Mouse (Mus musculus): Measurements from ENCODE around the gene Defb28. TPM values are rescaled to one million over a fixed set of nuclear protein-coding genes. Genes with fewer than 3 reads are reported as not detected.

Defb28 gene
- polyA plus RNA-seq, 1 experiment from 2014 or later = 1.8 TPM

GRCm38 (mm10) chr2:152548124-152548523 is 30.1 kb downstream of the Defb28 start:
- H3K4me1 ChIP-seq (replicated peaks; ENCODE audit: insufficient read depth, low read length) = 0 out of 2 replicates have a peak, but pooled peaks cover 6% of the 10 kb centered on the region
- H3K27me3 ChIP-seq (ENCODE audit: insufficient read depth, low read length) = no peaks in the 10 kb centered on the region
- no peak for DNase-seq (ENCODE audit: low spot score)
- no peak overlapping the region for H3K4me3 ChIP-seq (replicated peaks; ENCODE audit: low read depth, low read length)
- no peaks in the 10 kb centered on the region for H3K9me3 ChIP-seq (replicated peaks; ENCODE audit: low read length)
- no peak overlapping the region for H3K27ac ChIP-seq
- H3K9ac ChIP-seq (ENCODE audit: low read depth, low read length) = no peak overlapping the region
- WGBS = 71% methylated on average over 5 of the region's 5 CpGs
- TF ChIP-seq CTCF (IDR thresholded peaks at IDR 0.05; ENCODE audit: low read depth) = no peak
- no peak for ATAC-seq (replicated peaks; ENCODE audit: low FRiP score, low read depth)
- H3K4me2 ChIP-seq (ENCODE audit: low read length) = no peak overlapping the region
- no peaks in the 10 kb centered on the region for H3K36me3 ChIP-seq (ENCODE audit: insufficient read depth, low read length)

- peak overlapping the region; percentile 63 for H3K27ac ChIP-seq
- no peak for ATAC-seq (replicated peaks; ENCODE audit: low FRiP score, low read depth)
- no peak overlapping the region for H3K9ac ChIP-seq (ENCODE audit: low read depth, low read length)
- H3K4me1 ChIP-seq (replicated peaks; ENCODE audit: insufficient read depth, low read length) = peaks cover 5% of the 10 kb centered on the region; the same call in 1 of the 2 replicates
- H3K4me3 ChIP-seq (replicated peaks; ENCODE audit: low read depth, low read length) = no peak overlapping the region
- peak; percentile 84 for TF ChIP-seq CTCF (IDR thresholded peaks at IDR 0.05; ENCODE audit: low read depth)
- H3K9me3 ChIP-seq (replicated peaks; ENCODE audit: low read length) = no peaks in the 10 kb centered on the region
- no peaks in the 10 kb centered on the region for H3K36me3 ChIP-seq (ENCODE audit: insufficient read depth, low read length)
- no peaks in the 10 kb centered on the region for H3K27me3 ChIP-seq (ENCODE audit: insufficient read depth, low read length)
- DNase-seq (ENCODE audit: low spot score) = peak; percentile 86
- H3K4me2 ChIP-seq (ENCODE audit: low read length) = peak overlapping the region; percentile 30
- WGBS = 9% methylated on average over 16 of the region's 16 CpGs
Observed at GRCm38 (mm10) chr2:152553774-152554423, 35.8 kb downstream of the Defb28 start.

- H3K9me3 ChIP-seq (replicated peaks; ENCODE audit: low read length) = no peaks in the 10 kb centered on the region
- no peak overlapping the region for H3K27ac ChIP-seq
- H3K4me2 ChIP-seq (ENCODE audit: low read length) = no peak overlapping the region
- ATAC-seq (replicated peaks; ENCODE audit: low FRiP score, low read depth) (no peak), DNase-seq (ENCODE audit: low spot score) (no peak)
- no peak overlapping the region for H3K4me3 ChIP-seq (replicated peaks; ENCODE audit: low read depth, low read length)
- H3K9ac ChIP-seq (ENCODE audit: low read depth, low read length) = no peak overlapping the region
- 88% methylated on average over 7 of the region's 7 CpGs for WGBS
- no peak for TF ChIP-seq CTCF (IDR thresholded peaks at IDR 0.05; ENCODE audit: low read depth)
- H3K4me1 ChIP-seq (replicated peaks; ENCODE audit: insufficient read depth, low read length) = peaks cover 5% of the 10 kb centered on the region; the same call in 1 of the 2 replicates
- H3K36me3 ChIP-seq (ENCODE audit: insufficient read depth, low read length) = no peaks in the 10 kb centered on the region
- no peaks in the 10 kb centered on the region for H3K27me3 ChIP-seq (ENCODE audit: insufficient read depth, low read length)
Observed at GRCm38 (mm10) chr2:152556655-152557054, 38.6 kb downstream of the Defb28 start.

GRCm38 (mm10) chr2:152569038-152569437 is 51.0 kb downstream of the Defb28 start, which contains the start of gene Gm17416:
TSS of gene Gm17416 (plus strand) at chr2:152569338.
- H3K9me3 ChIP-seq (replicated peaks; ENCODE audit: low read length) = no peaks in the 10 kb centered on the region
- H3K4me1 ChIP-seq (replicated peaks; ENCODE audit: insufficient read depth, low read length) = no peaks in the 10 kb centered on the region
- no peak within 1 kb of the TSS for H3K4me3 ChIP-seq (replicated peaks; ENCODE audit: low read depth, low read length)
- H3K4me2 ChIP-seq (ENCODE audit: low read length) = no peak within 1 kb of the TSS
- no peaks in the 10 kb centered on the region for H3K36me3 ChIP-seq (ENCODE audit: insufficient read depth, low read length)
- peak within 1 kb of the TSS; percentile 20 for H3K27ac ChIP-seq
- no peak for ATAC-seq (replicated peaks; ENCODE audit: low FRiP score, low read depth)
- H3K9ac ChIP-seq (ENCODE audit: low read depth, low read length) = no peak within 1 kb of the TSS
- 80% methylated on average over 5 of the region's 5 CpGs for whole genome bisulfite sequencing
- no peaks in the 10 kb centered on the region for H3K27me3 ChIP-seq (ENCODE audit: insufficient read depth, low read length)
- no peak for DNase-seq (ENCODE audit: low spot score)
- no peak for TF ChIP-seq CTCF (IDR thresholded peaks at IDR 0.05; ENCODE audit: low read depth)

GRCm38 (mm10) chr2:152569881-152570280 is 51.8 kb downstream of the Defb28 start:
- ATAC-seq (replicated peaks; ENCODE audit: low FRiP score, low read depth) (peak; percentile 17; the same call in 1 of the 2 replicates), DNase-seq (ENCODE audit: low spot score) (no peak)
- no peaks in the 10 kb centered on the region for H3K4me1 ChIP-seq (replicated peaks; ENCODE audit: insufficient read depth, low read length)
- peak overlapping the region; percentile 20 for H3K27ac ChIP-seq
- 62% methylated on average over 4 of the region's 4 CpGs for WGBS
- TF ChIP-seq CTCF (IDR thresholded peaks at IDR 0.05; ENCODE audit: low read depth) = no peak
- H3K9ac ChIP-seq (ENCODE audit: low read depth, low read length) = no peak overlapping the region
- no peaks in the 10 kb centered on the region for H3K36me3 ChIP-seq (ENCODE audit: insufficient read depth, low read length)
- no peak overlapping the region for H3K4me3 ChIP-seq (replicated peaks; ENCODE audit: low read depth, low read length)
- no peaks in the 10 kb centered on the region for H3K27me3 ChIP-seq (ENCODE audit: insufficient read depth, low read length)
- no peak overlapping the region for H3K4me2 ChIP-seq (ENCODE audit: low read length)
- H3K9me3 ChIP-seq (replicated peaks; ENCODE audit: low read length) = no peaks in the 10 kb centered on the region

GRCm38 (mm10) chr2:152570313-152570712 is 52.3 kb downstream of the Defb28 start:
- H3K27me3 ChIP-seq (ENCODE audit: insufficient read depth, low read length) = no peaks in the 10 kb centered on the region
- H3K4me2 ChIP-seq (ENCODE audit: low read length) = no peak overlapping the region
- WGBS = 64% methylated on average over 6 of the region's 6 CpGs
- H3K9ac ChIP-seq (ENCODE audit: low read depth, low read length) = no peak overlapping the region
- peak overlapping the region; percentile 27 for H3K27ac ChIP-seq
- H3K9me3 ChIP-seq (replicated peaks; ENCODE audit: low read length) = no peaks in the 10 kb centered on the region
- ATAC-seq (replicated peaks; ENCODE audit: low FRiP score, low read depth) = peak; percentile 75
- no peak overlapping the region for H3K4me3 ChIP-seq (replicated peaks; ENCODE audit: low read depth, low read length)
- H3K4me1 ChIP-seq (replicated peaks; ENCODE audit: insufficient read depth, low read length) = no peaks in the 10 kb centered on the region
- no peak for TF ChIP-seq CTCF (IDR thresholded peaks at IDR 0.05; ENCODE audit: low read depth)
- no peaks in the 10 kb centered on the region for H3K36me3 ChIP-seq (ENCODE audit: insufficient read depth, low read length)
- DNase-seq (ENCODE audit: low spot score) = peak; percentile 43

Other genes starting within 250 kb of the Defb28 start
- 30.4 and 31.7 TPM in 2 replicates for gene Tbc1d20, start 224.4 kb upstream of the Defb28 start, polyA plus RNA-seq (2015; fragmentation: Nextera tagmentation; extraction: Ambion mirVana)
- 67.6 and 68.4 TPM in 2 replicates for gene Rbck1, start 185.6 kb upstream of the Defb28 start, polyA plus RNA-seq (2015; fragmentation: Nextera tagmentation; extraction: Ambion mirVana)
- 0.79 and 1.1 TPM in 2 replicates for gene Trib3, start 174.2 kb upstream of the Defb28 start, polyA plus RNA-seq (2015; fragmentation: Nextera tagmentation; extraction: Ambion mirVana)
- gene Nrsn2, start 141.6 kb upstream of the Defb28 start, polyA plus RNA-seq (2015; fragmentation: Nextera tagmentation; extraction: Ambion mirVana) = 0.60 and 0.68 TPM in 2 replicates
- gene Sox12, start 120.2 kb upstream of the Defb28 start, polyA plus RNA-seq (2015; fragmentation: Nextera tagmentation; extraction: Ambion mirVana) = 8.2 and 9.2 TPM in 2 replicates
- 28.3 and 31.0 TPM in 2 replicates for gene Zcchc3, start 103.2 kb upstream of the Defb28 start, polyA plus RNA-seq (2015; fragmentation: Nextera tagmentation; extraction: Ambion mirVana)
- gene 6820408C15Rik, start 102.7 kb upstream of the Defb28 start, polyA plus RNA-seq (2015; fragmentation: Nextera tagmentation; extraction: Ambion mirVana) = 0.76 and 0.92 TPM in 2 replicates
- not detected in 2 replicates for gene Defb23, start 53.6 kb upstream of the Defb28 start, polyA plus RNA-seq (2015; fragmentation: Nextera tagmentation; extraction: Ambion mirVana)
- gene Defb20, start 41.2 kb upstream of the Defb28 start, polyA plus RNA-seq (2015; fragmentation: Nextera tagmentation; extraction: Ambion mirVana) = 0.17 TPM in 1 of 2 replicates, not detected in the other
- gene Defb22, start 28.1 kb upstream of the Defb28 start, polyA plus RNA-seq (2015; fragmentation: Nextera tagmentation; extraction: Ambion mirVana) = not detected in 2 replicates
- gene Defb26, start 6.6 kb upstream of the Defb28 start, polyA plus RNA-seq (2015; fragmentation: Nextera tagmentation; extraction: Ambion mirVana) = 0.27 TPM in 1 of 2 replicates, not detected in the other
- 48.4 and 64.8 TPM in 2 replicates for gene Defb29, start 21.8 kb downstream of the Defb28 start, polyA plus RNA-seq (2015; fragmentation: Nextera tagmentation; extraction: Ambion mirVana)
- gene Gm17416, start 51.1 kb downstream of the Defb28 start, polyA plus RNA-seq (2015; fragmentation: Nextera tagmentation; extraction: Ambion mirVana) = 4.4 and 6.1 TPM in 2 replicates
- not detected in 2 replicates for gene Defb21, start 54.5 kb downstream of the Defb28 start, polyA plus RNA-seq (2015; fragmentation: Nextera tagmentation; extraction: Ambion mirVana)
- gene Defb19, start 62.1 kb downstream of the Defb28 start, polyA plus RNA-seq (2015; fragmentation: Nextera tagmentation; extraction: Ambion mirVana) = 120 and 136 TPM in 2 replicates
- gene Defb45, start 81.1 kb downstream of the Defb28 start, polyA plus RNA-seq (2015; fragmentation: Nextera tagmentation; extraction: Ambion mirVana) = not detected in 2 replicates
- 2.1 and 3.6 TPM in 2 replicates for gene Defb36, start 86.1 kb downstream of the Defb28 start, polyA plus RNA-seq (2015; fragmentation: Nextera tagmentation; extraction: Ambion mirVana)
- 26.4 and 39.6 TPM in 2 replicates for gene Defb25, start 104.8 kb downstream of the Defb28 start, polyA plus RNA-seq (2015; fragmentation: Nextera tagmentation; extraction: Ambion mirVana)
- 48.3 and 55.1 TPM in 2 replicates for gene Rem1, start 108.7 kb downstream of the Defb28 start, polyA plus RNA-seq (2015; fragmentation: Nextera tagmentation; extraction: Ambion mirVana)
- 160 and 162 TPM in 2 replicates for gene H13, start 151.2 kb downstream of the Defb28 start, polyA plus RNA-seq (2015; fragmentation: Nextera tagmentation; extraction: Ambion mirVana)
- gene Mcts2, start 168.8 kb downstream of the Defb28 start, polyA plus RNA-seq (2015; fragmentation: Nextera tagmentation; extraction: Ambion mirVana) = 33.9 and 36.6 TPM in 2 replicates
- gene Id1, start 218.0 kb downstream of the Defb28 start, polyA plus RNA-seq (2015; fragmentation: Nextera tagmentation; extraction: Ambion mirVana) = 170 and 194 TPM in 2 replicates
- gene Cox4i2, start 235.9 kb downstream of the Defb28 start, polyA plus RNA-seq (2015; fragmentation: Nextera tagmentation; extraction: Ambion mirVana) = 15.8 and 16.3 TPM in 2 replicates

Data from kidney, postnatal 0 days (tissue).